19 mouse cellular contexts compared by ENCODE assay signal in the genomic region with DNA sequence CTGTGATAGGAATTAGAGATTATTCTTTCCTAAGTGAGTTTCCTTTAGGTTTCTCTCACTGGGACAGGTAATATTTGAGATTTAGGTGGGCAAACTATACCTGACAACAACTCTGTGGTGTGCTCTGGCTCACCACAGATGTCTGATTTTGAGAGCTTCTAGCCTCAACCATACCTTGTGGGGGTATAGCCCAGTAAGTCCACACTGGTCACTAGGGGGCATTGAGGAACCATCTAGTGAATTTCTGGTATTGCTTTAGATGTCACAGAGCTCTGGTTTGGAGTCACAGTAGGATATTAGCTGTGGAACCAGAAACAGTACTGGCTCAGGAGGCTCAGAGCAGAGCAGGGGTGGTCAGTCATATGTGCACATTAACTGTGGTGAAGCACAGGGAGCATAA.
DNase-seq lines count a peak whose midpoint lies in the region; ATAC-seq and TF ChIP-seq lines count a peak whose summit lies in the region.
"Had no signal": no experiment of that assay in that cellular context is flagged by ENCODE, and none has a peak within 500 bp of the region (broad histone marks: within the 10 kb centered on the region; RNA-seq: fewer than 3 reads in every experiment).

No protein-coding gene starts in this region.

- no peak overlapping the region for H3K4me3 ChIP-seq in thymus, adult 2 months (ENCODE audit: control insufficient read depth, insufficient read depth, low read length)
- no peak overlapping the region for H3K4me3 ChIP-seq in hindbrain, embryonic 13.5 days
- H3K4me3 ChIP-seq in hindbrain, embryonic 16.5 days (ENCODE audit: low read length), result no peak overlapping the region
- H3K4me3 ChIP-seq: embryonic facial prominence, embryonic 10.5 days; forebrain, embryonic 10.5 days; heart, adult 2 months; heart, embryonic 12.5 days had no signal

- H3K27me3 ChIP-seq in thymus, adult 2 months (ENCODE audit: control insufficient read depth, insufficient read depth, low read length), result no peaks in the 10 kb centered on the region
- no peaks in the 10 kb centered on the region for H3K27me3 ChIP-seq in hindbrain, embryonic 13.5 days
- H3K27me3 ChIP-seq in hindbrain, embryonic 16.5 days (replicated peaks; ENCODE audit: control insufficient read depth, insufficient read depth, low read length), result no peaks in the 10 kb centered on the region
- H3K27me3 ChIP-seq: heart, embryonic 12.5 days had no signal

- DNase-seq in frontal cortex, postnatal 10 days (ENCODE audit: low spot score in 2 of 2), result no peak
- no peak for DNase-seq in thymus, adult 2 months
- no peak for DNase-seq in thymus, postnatal 14 days
- peak; percentile 35 for DNase-seq in induced T-regulatory cell, adult 2 months (ENCODE audit: low read depth)
- no peak for DNase-seq in adrenal gland, postnatal 10 days
- DNase-seq: adrenal gland, adult 8-10 months; cerebellum, adult 11-12 months; cerebellum, adult 9-10 months; cerebellum, postnatal 25 days; gastrocnemius, postnatal 10 days; heart, adult 2 months had no signal

- no peak for TF ChIP-seq CTCF in thymus, adult 2 months (IDR thresholded peaks at IDR 0.05; ENCODE audit: borderline replicate concordance, control insufficient read depth, extremely low read depth, insufficient read depth, low read length, poor library complexity)

- H3K36me3 ChIP-seq in thymus, adult 2 months (ENCODE audit: control insufficient read depth, insufficient read depth, low read length), result no peaks in the 10 kb centered on the region; the same call in 1 of the 2 replicates
- H3K36me3 ChIP-seq in hindbrain, embryonic 13.5 days, result no peaks in the 10 kb centered on the region
- no peaks in the 10 kb centered on the region for H3K36me3 ChIP-seq in hindbrain, embryonic 16.5 days (ENCODE audit: control insufficient read depth, insufficient read depth, low read length)
- H3K36me3 ChIP-seq: embryonic facial prominence, embryonic 10.5 days; forebrain, embryonic 10.5 days; heart, embryonic 12.5 days had no signal

- no peaks in the 10 kb centered on the region for H3K9me3 ChIP-seq in hindbrain, embryonic 13.5 days
- no peaks in the 10 kb centered on the region for H3K9me3 ChIP-seq in hindbrain, embryonic 16.5 days (ENCODE audit: control insufficient read depth, low read length)
- H3K9me3 ChIP-seq: embryonic facial prominence, embryonic 10.5 days; forebrain, embryonic 10.5 days; heart, embryonic 12.5 days had no signal

- TF ChIP-seq POLR2A in thymus, adult 2 months (IDR thresholded peaks at IDR 0.05; ENCODE audit: control insufficient read depth, extremely low read depth, insufficient read depth, low read length, poor library complexity), result no peak

- H3K9ac ChIP-seq in hindbrain, embryonic 13.5 days, result no peak overlapping the region
- H3K9ac ChIP-seq in hindbrain, embryonic 16.5 days (ENCODE audit: low read depth, low read length), result no peak overlapping the region
- H3K9ac ChIP-seq: heart, embryonic 12.5 days had no signal

- H3K4me1 ChIP-seq in thymus, adult 2 months (replicated peaks; ENCODE audit: control insufficient read depth, insufficient read depth, low read length), result 0 out of 2 replicates have a peak, but pooled peaks cover 2% of the 10 kb centered on the region
- H3K4me1 ChIP-seq in hindbrain, embryonic 13.5 days (replicated peaks), result no peaks in the 10 kb centered on the region
- no peaks in the 10 kb centered on the region for H3K4me1 ChIP-seq in hindbrain, embryonic 16.5 days (ENCODE audit: control insufficient read depth, insufficient read depth, low read depth, low read length)
- H3K4me1 ChIP-seq: embryonic facial prominence, embryonic 10.5 days; forebrain, embryonic 10.5 days; heart, embryonic 12.5 days had no signal

- no peak overlapping the region for H3K4me2 ChIP-seq in hindbrain, embryonic 13.5 days
- H3K4me2 ChIP-seq in hindbrain, embryonic 16.5 days (ENCODE audit: low read length), result no peak overlapping the region
- H3K4me2 ChIP-seq: heart, embryonic 12.5 days had no signal

- peak overlapping the region; percentile 51; the same call in 1 of the 2 replicates for H3K27ac ChIP-seq in thymus, adult 2 months (ENCODE audit: control insufficient read depth, insufficient read depth, low read length)
- H3K27ac ChIP-seq in hindbrain, embryonic 13.5 days, result no peak overlapping the region
- H3K27ac ChIP-seq in hindbrain, embryonic 16.5 days (ENCODE audit: low read depth, low read length), result no peak overlapping the region
- H3K27ac ChIP-seq: embryonic facial prominence, embryonic 10.5 days; forebrain, embryonic 10.5 days; heart, adult 2 months had no signal

- ATAC-seq in frontal cortex, adult (ENCODE audit: low TSS enrichment), result peak; percentile 44; the same call in 1 of the 2 replicates
- no peak for ATAC-seq in hindbrain, embryonic 13.5 days (ENCODE audit: low FRiP score)
- no peak for ATAC-seq in hindbrain, embryonic 16.5 days
- ATAC-seq: forebrain, embryonic 14.5 days; intestine, embryonic 16.5 days had no signal
